Mouse (Mus musculus) MEL (cell line): ENCODE results near the gene Lgr6. TPM values are rescaled to one million over a fixed set of nuclear protein-coding genes. Genes with fewer than 3 reads are reported as not detected.

Experiments
- DNase-seq: peaks from one replicate; pipeline ENCODE4 v3.0.0; 2011; ENCODE audit warnings: low read depth, low spot score
- H3K27ac ChIP-seq: 2 replicates; pipeline ENCODE4 v1.5.1; 2012; ENCODE audit warnings: low read depth, mild to moderate bottlenecking, control low read depth, low read length, moderate library complexity; ENCODE audit not compliant: control insufficient read depth
- H3K27me3 ChIP-seq, 2 experiments: fragments of 150-350 bp in 1 of 2; sonication (generic) in 1 of 2; 2 replicates each; pipeline ENCODE4 v1.6.1; 2012; ENCODE audit warnings: low read length in 2 of 2, mild to moderate bottlenecking in 2 of 2, improper control_type of control experiment in 1 of 2, moderate library complexity in 1 of 2; ENCODE audit not compliant: insufficient read depth in 2 of 2, control insufficient read depth in 1 of 2
- H3K36me3 ChIP-seq, 2 experiments: 2 replicates each; pipeline ENCODE4 v1.6.1; 2012 to 2014; ENCODE audit warnings: low read length in 2 of 2, improper control_type of control experiment in 1 of 2, inconsistent platforms in 1 of 2, mild to moderate bottlenecking in 1 of 2; ENCODE audit not compliant: insufficient read depth in 2 of 2, control insufficient read depth in 1 of 2
- H3K4me1 ChIP-seq, 2 experiments: fragments of 150-350 bp in 1 of 2; sonication (generic) in 1 of 2; 2 replicates each; pipeline ENCODE4 v1.6.1; 2012; ENCODE audit warnings: low read length in 2 of 2, improper control_type of control experiment in 1 of 2, mild to moderate bottlenecking in 1 of 2; ENCODE audit not compliant: insufficient read depth in 2 of 2, control insufficient read depth in 1 of 2
- H3K4me3 ChIP-seq, 2 experiments: fragments of 150-350 bp in 1 of 2; sonication (generic) in 1 of 2; 2 replicates each; pipeline ENCODE4 v1.5.1; 2012; ENCODE audit warnings: low read depth in 2 of 2, low read length in 2 of 2, mild to moderate bottlenecking in 2 of 2, moderate library complexity in 2 of 2, control low read depth in 1 of 2, improper control_type of control experiment in 1 of 2; ENCODE audit not compliant: control insufficient read depth in 1 of 2, insufficient read depth in 1 of 2
- H3K79me2 ChIP-seq: 2 replicates; pipeline ENCODE4 v1.6.1; 2012; ENCODE audit warnings: mild to moderate bottlenecking, low read length, moderate library complexity; ENCODE audit not compliant: control insufficient read depth, poor library complexity, insufficient read depth
- H3K9ac ChIP-seq: 2 replicates; pipeline ENCODE4 v1.6.1; 2012; ENCODE audit warnings: low read depth, mild to moderate bottlenecking, control low read depth, low read length, moderate library complexity; ENCODE audit not compliant: control insufficient read depth, poor library complexity, severe bottlenecking
- H3K9me3 ChIP-seq: fragments of 150-350 bp; sonication (generic); replicated peaks from 2 replicates; pipeline ENCODE4 v1.6.1; 2012; ENCODE audit warnings: mild to moderate bottlenecking, low read length, improper control_type of control experiment, moderate library complexity; ENCODE audit not compliant: insufficient read depth
- BHLHE40 ChIP-seq: IDR thresholded peaks from 2 replicates; pipeline ENCODE4 v1.6.1; 2012; ENCODE audit warnings: low read depth, mild to moderate bottlenecking, inconsistent platforms, low read length, improper control_type of control experiment, borderline replicate concordance
- CHD2 ChIP-seq: IDR thresholded peaks from 2 replicates; pipeline ENCODE4 v1.6.1; 2011; ENCODE audit warnings: low read length, improper control_type of control experiment
- CTCF ChIP-seq, 3 experiments: IDR thresholded peaks in 2 of 3; conservative IDR thresholded peaks in 1 of 3; 2 replicates each; pipeline ENCODE4 v1.5.1; 2011 to 2012; ENCODE audit warnings: low read length in 3 of 3, low read depth in 2 of 3, mild to moderate bottlenecking in 2 of 3, improper control_type of control experiment in 1 of 3, inconsistent platforms in 1 of 3, mixed read lengths in 1 of 3, moderate library complexity in 1 of 3; ENCODE audit not compliant: control insufficient read depth in 1 of 3, insufficient read depth in 1 of 3, poor library complexity in 1 of 3, severe bottlenecking in 1 of 3
- EP300 ChIP-seq, 2 experiments: IDR thresholded peaks; 2 replicates each; pipeline ENCODE4 v1.6.1; 2011; ENCODE audit warnings: improper control_type of control experiment in 2 of 2, low read length in 2 of 2, low read depth in 1 of 2, mild to moderate bottlenecking in 1 of 2
- ETS1 ChIP-seq: IDR thresholded peaks from 2 replicates; pipeline ENCODE4 v1.6.1; 2012; ENCODE audit warnings: low read depth, mild to moderate bottlenecking, inconsistent platforms, low read length, improper control_type of control experiment, moderate library complexity
- GABPA ChIP-seq: IDR thresholded peaks from 2 replicates; pipeline ENCODE4 v1.6.1; 2012; ENCODE audit warnings: low read depth, mild to moderate bottlenecking, inconsistent platforms, low read length, improper control_type of control experiment, moderate library complexity
- GATA1 ChIP-seq: IDR thresholded peaks from 2 replicates; pipeline ENCODE4 v1.6.1; 2011; ENCODE audit warnings: low read depth, low read length, improper control_type of control experiment
- HCFC1 ChIP-seq: IDR thresholded peaks from 2 replicates; pipeline ENCODE4 v1.6.1; 2012; ENCODE audit warnings: low read depth, mild to moderate bottlenecking, inconsistent platforms, low read length, improper control_type of control experiment, moderate library complexity
- KAT2A ChIP-seq: conservative IDR thresholded peaks from 2 replicates; pipeline ENCODE4 v1.6.1; 2012; ENCODE audit warnings: low read depth, low read length, improper control_type of control experiment, inconsistent platforms
- MAFK ChIP-seq: IDR thresholded peaks from 2 replicates; pipeline ENCODE4 v1.6.1; 2011; ENCODE audit warnings: low read depth, mild to moderate bottlenecking, low read length, improper control_type of control experiment, borderline replicate concordance
- MAX ChIP-seq: IDR thresholded peaks from 2 replicates; pipeline ENCODE4 v1.6.1; 2011; ENCODE audit warnings: low read length, improper control_type of control experiment
- MAZ ChIP-seq: IDR thresholded peaks from 2 replicates; pipeline ENCODE4 v1.6.1; 2012; ENCODE audit warnings: low read depth, mild to moderate bottlenecking, inconsistent platforms, low read length, improper control_type of control experiment
- MXI1 ChIP-seq: IDR thresholded peaks from 2 replicates; pipeline ENCODE4 v1.6.1; 2011; ENCODE audit warnings: mild to moderate bottlenecking, low read depth, low read length, improper control_type of control experiment
- NRF1 ChIP-seq: IDR thresholded peaks from 2 replicates; pipeline ENCODE4 v1.6.1; 2014; ENCODE audit warnings: low read depth, mild to moderate bottlenecking, inconsistent platforms, low read length, improper control_type of control experiment, moderate library complexity; ENCODE audit not compliant: poor library complexity, insufficient read depth, severe bottlenecking
- POLR2A ChIP-seq, 2 experiments: IDR thresholded peaks; 2 replicates each; pipeline ENCODE4 v1.6.1; 2011 to 2012; ENCODE audit warnings: low read length in 2 of 2, mild to moderate bottlenecking in 2 of 2, control low read depth in 1 of 2, improper control_type of control experiment in 1 of 2, low read depth in 1 of 2, moderate library complexity in 1 of 2; ENCODE audit not compliant: control insufficient read depth in 1 of 2, insufficient read depth in 1 of 2, poor library complexity in 1 of 2
- POLR2AphosphoS5 ChIP-seq: IDR thresholded peaks from 2 replicates; pipeline ENCODE4 v1.6.1; 2012; ENCODE audit warnings: low read depth, borderline replicate concordance, mild to moderate bottlenecking, inconsistent platforms, low read length, moderate library complexity, mixed read lengths
- SMC3 ChIP-seq: IDR thresholded peaks from 2 replicates; pipeline ENCODE4 v1.6.1; 2011; ENCODE audit warnings: low read depth, low read length, improper control_type of control experiment
- TAL1 ChIP-seq: IDR thresholded peaks from 2 replicates; pipeline ENCODE4 v1.6.1; 2012; ENCODE audit warnings: mild to moderate bottlenecking, inconsistent platforms, low read length, moderate library complexity, mixed read lengths
- TBP ChIP-seq: IDR thresholded peaks from 2 replicates; pipeline ENCODE4 v1.8.0; 2011; ENCODE audit warnings: low read depth, low read length, improper control_type of control experiment
- USF1 ChIP-seq: IDR thresholded peaks from 2 replicates; pipeline ENCODE4 v1.6.1; 2014; ENCODE audit warnings: low read depth, mild to moderate bottlenecking, inconsistent platforms, low read length, improper control_type of control experiment, moderate library complexity
- ZC3H11A ChIP-seq: IDR thresholded peaks from 2 replicates; pipeline ENCODE4 v1.6.1; 2012; ENCODE audit warnings: low read depth, mild to moderate bottlenecking, inconsistent platforms, low read length, improper control_type of control experiment
- ZKSCAN1 ChIP-seq: IDR thresholded peaks from 2 replicates; pipeline ENCODE4 v1.6.1; 2012; ENCODE audit warnings: low read depth, mild to moderate bottlenecking, inconsistent platforms, low read length, improper control_type of control experiment, moderate library complexity
- ZMIZ1 ChIP-seq: IDR thresholded peaks from 2 replicates; pipeline ENCODE4 v1.6.1; 2012; ENCODE audit warnings: low read depth, mild to moderate bottlenecking, inconsistent platforms, low read length, improper control_type of control experiment, moderate library complexity
- ZNF384 ChIP-seq: IDR thresholded peaks from 2 replicates; pipeline ENCODE4 v1.6.1; 2012; ENCODE audit warnings: low read depth, mild to moderate bottlenecking, inconsistent platforms, low read length, improper control_type of control experiment
- polyA plus RNA-seq, 2 experiments: library from polyadenylated mRNA; stranded (reverse) in 1 of 2; unstranded in 1 of 2; fragments of >175 nt in 1 of 2; fragments of >200 nt in 1 of 2; gene quantifications; 2 replicates each; pipeline versions ENCODE4 v1.2.1 to v1.2.4; 2012; ENCODE audit warnings: low replicate concordance in 2 of 2, low read depth in 1 of 2; ENCODE audit not compliant: insufficient read length in 2 of 2, insufficient read depth in 1 of 2, missing spikeins in 1 of 2
- total RNA-seq: library from RNA; depleted of rRNA; stranded (reverse); fragments of 300-350 nt; gene quantifications from 2 replicates; pipeline ENCODE4 v1.2.3, GENCODE M21; 2012

Lgr6 gene
- total and polyA plus RNA-seq, 3 experiments: 0.04 to 0.10 TPM; not detected in 1

GRCm38 (mm10) chr1:135020281-135020940, 84.7 kb downstream of the Lgr6 start:
- DNase-seq: no peak
- no peak for TF ChIP-seq BHLHE40
- TF ChIP-seq ZKSCAN1: no peak
- TF ChIP-seq CHD2: no peak

GRCm38 (mm10) chr1:135019775-135020167, 85.3 kb downstream of the Lgr6 start:
- H3K9ac ChIP-seq: no peak overlapping the region
- H3K27me3 ChIP-seq: peaks cover 2 to 4% of the 10 kb centered on the region in 2 experiments; a peak in 3 of 4 replicates
- DNase-seq: no peak
- H3K4me3 ChIP-seq: no peak overlapping the region
- no peaks in the 10 kb centered on the region for H3K9me3 ChIP-seq
- no peaks in the 10 kb centered on the region for H3K4me1 ChIP-seq
- no peak overlapping the region for H3K27ac ChIP-seq
- no peaks in the 10 kb centered on the region for H3K36me3 ChIP-seq
- H3K79me2 ChIP-seq: no peaks in the 10 kb centered on the region
- TF ChIP-seq ETS1 (no peak), MAX (no peak), CHD2 (no peak), EP300 (IDR thresholded peaks at IDR 0.05; ENCODE audit: low read depth in 1 of 2, low read length in 2 of 2) (no peak), TAL1 (no peak), KAT2A (no peak), ZMIZ1 (no peak)

More at GRCm38 (mm10) chr1:135020281-135020940, 84.7 kb downstream of the Lgr6 start:
- no peak overlapping the region for H3K27ac ChIP-seq
- H3K27me3 ChIP-seq: peaks cover 2 to 4% of the 10 kb centered on the region in 2 experiments; a peak in 3 of 4 replicates
- H3K36me3 ChIP-seq: no peaks in the 10 kb centered on the region
- H3K9me3 ChIP-seq: no peaks in the 10 kb centered on the region
- H3K79me2 ChIP-seq: no peaks in the 10 kb centered on the region
- no peak overlapping the region for H3K4me3 ChIP-seq
- no peak overlapping the region for H3K9ac ChIP-seq
- no peaks in the 10 kb centered on the region for H3K4me1 ChIP-seq

GRCm38 (mm10) chr1:135019087-135019774, 85.8 kb downstream of the Lgr6 start:
- no peak overlapping the region for H3K9ac ChIP-seq
- H3K27me3 ChIP-seq: peaks cover 2 to 4% of the 10 kb centered on the region in 2 experiments; a peak in 3 of 4 replicates
- H3K79me2 ChIP-seq: no peaks in the 10 kb centered on the region
- no peaks in the 10 kb centered on the region for H3K9me3 ChIP-seq
- H3K27ac ChIP-seq: no peak overlapping the region
- DNase-seq: no peak
- no peaks in the 10 kb centered on the region for H3K4me1 ChIP-seq
- TF ChIP-seq TBP (no peak), MXI1 (no peak), MAFK (no peak), SMC3 (no peak), NRF1 (no peak), ZC3H11A (no peak), GATA1 (no peak), POLR2AphosphoS5 (no peak), CHD2 (no peak), POLR2A (IDR thresholded peaks at IDR 0.05; ENCODE audit: control insufficient read depth in 1 of 2, insufficient read depth in 1 of 2, low read depth in 1 of 2, low read length in 2 of 2, poor library complexity in 1 of 2) (no peak), ZNF384 (no peak), CTCF (IDR thresholded peaks at IDR 0.05 in 2 of 3, conservative IDR thresholded peaks at IDR 0.05 in 1 of 3; ENCODE audit: control insufficient read depth in 1 of 3, insufficient read depth in 1 of 3, low read depth in 2 of 3, low read length in 3 of 3, poor library complexity in 1 of 3, severe bottlenecking in 1 of 3) (no peak), HCFC1 (no peak), KAT2A (no peak), MAZ (no peak), USF1 (no peak), GABPA (no peak)
- H3K36me3 ChIP-seq: no peaks in the 10 kb centered on the region
- no peak overlapping the region for H3K4me3 ChIP-seq
